22 mouse cellular contexts compared by ENCODE assay signal in genomic region chr12:107583151-107583720, GRCm38 (mm10).
DNase-seq lines count a peak whose midpoint lies in the region; ATAC-seq lines count a peak whose summit lies in the region.
"Had no signal": no experiment of that assay in that cellular context is flagged by ENCODE, and none has a peak within 500 bp of the region (broad histone marks: within the 10 kb centered on the region; RNA-seq: fewer than 3 reads in every experiment).

No protein-coding gene starts in this region.

- no peak overlapping the region for H3K27ac ChIP-seq in hindbrain, embryonic 10.5 days
- no peak overlapping the region for H3K27ac ChIP-seq in hindbrain, embryonic 11.5 days (ENCODE audit: low read depth, low read length)
- H3K27ac ChIP-seq in embryonic facial prominence, embryonic 10.5 days (replicated peaks): peak overlapping the region; percentile 35
- H3K27ac ChIP-seq: embryonic facial prominence, embryonic 15.5 days; heart, embryonic 13.5 days; hindbrain, embryonic 13.5 days; hindbrain, postnatal 0 days had no signal

- H3K27me3 ChIP-seq in hindbrain, embryonic 10.5 days (ENCODE audit: insufficient read depth, poor library complexity, severe bottlenecking): no peaks in the 10 kb centered on the region
- no peaks in the 10 kb centered on the region for H3K27me3 ChIP-seq in hindbrain, embryonic 11.5 days (ENCODE audit: control insufficient read depth, insufficient read depth, low read length)
- H3K27me3 ChIP-seq in embryonic facial prominence, embryonic 10.5 days (replicated peaks; ENCODE audit: low read depth, poor library complexity, severe bottlenecking): no peaks in the 10 kb centered on the region
- H3K27me3 ChIP-seq: CH12.LX; embryonic facial prominence, embryonic 15.5 days; hindbrain, embryonic 13.5 days; Patski had no signal

- 52% methylated on average over 11 of the region's 11 CpGs for WGBS in hindbrain, embryonic 10.5 days
- 43% methylated on average over 11 of the region's 11 CpGs for WGBS in hindbrain, embryonic 11.5 days
- 26% methylated on average over 11 of the region's 11 CpGs for WGBS in embryonic facial prominence, embryonic 10.5 days

- H3K9ac ChIP-seq in hindbrain, embryonic 11.5 days (ENCODE audit: low read depth, low read length): no peak overlapping the region
- H3K9ac ChIP-seq: embryonic facial prominence, embryonic 15.5 days; heart, embryonic 13.5 days; hindbrain, embryonic 13.5 days had no signal

- peak; percentile 14 for DNase-seq in hindbrain, embryonic 10.5 days (ENCODE audit: low spot score)
- no peak for DNase-seq in hindbrain, embryonic 11.5 days (ENCODE audit: low spot score)
- peak; percentile 67 for DNase-seq in embryo, embryonic 10.5 days (ENCODE audit: low spot score)
- DNase-seq in embryonic facial prominence, embryonic 10.5 days (ENCODE audit: low spot score): peak; percentile 65
- DNase-seq in layer of hippocampus, postnatal 10 days (ENCODE audit: low spot score in 2 of 2): no peak
- DNase-seq in spleen, postnatal 36 days (ENCODE audit: low spot score in 2 of 2): no peak
- DNase-seq: adrenal gland, adult 2 months; adrenal gland, postnatal 25 days; cerebellum, adult 18-20 months; cerebellum, adult 9-11 months; cerebellum, postnatal 36 days; gastrocnemius, postnatal 10 days; heart, postnatal 36 days had no signal

- no peaks in the 10 kb centered on the region for H3K9me3 ChIP-seq in hindbrain, embryonic 10.5 days
- no peaks in the 10 kb centered on the region for H3K9me3 ChIP-seq in hindbrain, embryonic 11.5 days (ENCODE audit: control insufficient read depth, low read length)
- H3K9me3 ChIP-seq in embryonic facial prominence, embryonic 10.5 days: no peaks in the 10 kb centered on the region
- H3K9me3 ChIP-seq: embryonic facial prominence, embryonic 15.5 days; heart, embryonic 13.5 days; hindbrain, embryonic 13.5 days had no signal

- H3K4me1 ChIP-seq in hindbrain, embryonic 10.5 days (replicated peaks): peaks cover 13% of the 10 kb centered on the region; the same call in 1 of the 2 replicates
- H3K4me1 ChIP-seq in hindbrain, embryonic 11.5 days (replicated peaks; ENCODE audit: control insufficient read depth, insufficient read depth, low read length): no peaks in the 10 kb centered on the region
- H3K4me1 ChIP-seq in embryonic facial prominence, embryonic 10.5 days: peaks cover 37% of the 10 kb centered on the region
- H3K4me1 ChIP-seq: embryonic facial prominence, embryonic 15.5 days; heart, embryonic 13.5 days had no signal

- H3K4me2 ChIP-seq in hindbrain, embryonic 11.5 days (replicated peaks; ENCODE audit: low read depth, low read length): no peak overlapping the region
- H3K4me2 ChIP-seq: embryonic facial prominence, embryonic 15.5 days; heart, embryonic 13.5 days; hindbrain, embryonic 13.5 days had no signal

- no peak overlapping the region for H3K4me3 ChIP-seq in hindbrain, embryonic 10.5 days
- no peak overlapping the region for H3K4me3 ChIP-seq in hindbrain, embryonic 11.5 days (ENCODE audit: low read depth, low read length)
- H3K4me3 ChIP-seq in embryonic facial prominence, embryonic 10.5 days: no peak overlapping the region
- H3K4me3 ChIP-seq: embryonic facial prominence, embryonic 15.5 days; erythroblast, embryonic 14.5 days; heart, embryonic 13.5 days; hindbrain, embryonic 13.5 days had no signal

- no peak for ATAC-seq in hindbrain, embryonic 11.5 days (ENCODE audit: low FRiP score)
- ATAC-seq: activated CD4-positive, CD25-positive, alpha-beta regulatory T cell, adult 4 months; forebrain, embryonic 16.5 days; hindbrain, postnatal 0 days; Patski had no signal

- H3K36me3 ChIP-seq in hindbrain, embryonic 10.5 days: no peaks in the 10 kb centered on the region
- H3K36me3 ChIP-seq in hindbrain, embryonic 11.5 days (ENCODE audit: control insufficient read depth, insufficient read depth, low read length): no peaks in the 10 kb centered on the region
- no peaks in the 10 kb centered on the region for H3K36me3 ChIP-seq in embryonic facial prominence, embryonic 10.5 days (replicated peaks)
- H3K36me3 ChIP-seq: embryonic facial prominence, embryonic 15.5 days; heart, embryonic 13.5 days; hindbrain, embryonic 13.5 days had no signal

Comparison
In these comparisons a context has a peak if more than half of its experiments do, and no peak if none do; other contexts are left out.
1. DNase-seq: peak in hindbrain, embryonic 10.5 days (single experiment), embryo, embryonic 10.5 days (single experiment) and embryonic facial prominence, embryonic 10.5 days (single experiment); none in hindbrain, embryonic 11.5 days (single experiment), layer of hippocampus, postnatal 10 days (0 of 2) and spleen, postnatal 36 days (0 of 2).